Mouse (Mus musculus): ENCODE measurements around the gene Zhx3. TPM values are rescaled to one million over a fixed set of nuclear protein-coding genes. Genes with fewer than 3 reads are reported as not detected.

Zhx3 gene
- polyA plus RNA-seq, 2 experiments: 6.5 to 13.7 TPM

GRCm38 (mm10) chr2:160891697-160892096 lies 18.9 kb upstream of the Zhx3 start:
- no peaks in the 10 kb centered on the region for H3K36me3 ChIP-seq (ENCODE audit: control insufficient read depth, insufficient read depth, low read length)
- no peak overlapping the region for H3K27ac ChIP-seq (replicated peaks; ENCODE audit: low read depth, low read length)
- no peak for ATAC-seq (ENCODE audit: low FRiP score, low read depth)
- whole genome bisulfite sequencing: 84% methylated on average over 9 of the region's 9 CpGs
- H3K4me1 ChIP-seq (ENCODE audit: control insufficient read depth, insufficient read depth, low read length): peaks cover 6% of the 10 kb centered on the region
- no peak for DNase-seq (ENCODE audit: low spot score)
- H3K4me3 ChIP-seq (replicated peaks; ENCODE audit: low read length): no peak overlapping the region
- H3K9ac ChIP-seq (ENCODE audit: low read depth, low read length, severe bottlenecking): no peak overlapping the region
- TF ChIP-seq POLR2A (IDR thresholded peaks at IDR 0.05; ENCODE audit: borderline replicate concordance, extremely low read depth, insufficient read depth, insufficient read length): no peak
- no peaks in the 10 kb centered on the region for H3K27me3 ChIP-seq (ENCODE audit: control insufficient read depth, insufficient read depth, low read length)
- H3K4me2 ChIP-seq (replicated peaks; ENCODE audit: low read depth, low read length, severe bottlenecking): no peak overlapping the region
- H3K9me3 ChIP-seq (ENCODE audit: control insufficient read depth, low read length): no peaks in the 10 kb centered on the region

- TF ChIP-seq POLR2A (IDR thresholded peaks at IDR 0.05; ENCODE audit: borderline replicate concordance, extremely low read depth, insufficient read depth, insufficient read length): no peak
- ATAC-seq (ENCODE audit: low FRiP score, low read depth) (no peak), DNase-seq (ENCODE audit: low spot score) (no peak)
- no peaks in the 10 kb centered on the region for H3K9me3 ChIP-seq (ENCODE audit: control insufficient read depth, low read length)
- 77% methylated on average over 5 of the region's 5 CpGs for WGBS
- H3K4me3 ChIP-seq (replicated peaks; ENCODE audit: low read length): no peak overlapping the region
- no peaks in the 10 kb centered on the region for H3K27me3 ChIP-seq (ENCODE audit: control insufficient read depth, insufficient read depth, low read length)
- no peak overlapping the region for H3K9ac ChIP-seq (ENCODE audit: low read depth, low read length, severe bottlenecking)
- H3K4me2 ChIP-seq (replicated peaks; ENCODE audit: low read depth, low read length, severe bottlenecking): no peak overlapping the region
- H3K36me3 ChIP-seq (ENCODE audit: control insufficient read depth, insufficient read depth, low read length): no peaks in the 10 kb centered on the region
- H3K4me1 ChIP-seq (ENCODE audit: control insufficient read depth, insufficient read depth, low read length): peaks cover 6% of the 10 kb centered on the region
- no peak overlapping the region for H3K27ac ChIP-seq (replicated peaks; ENCODE audit: low read depth, low read length)
Measured at GRCm38 (mm10) chr2:160891045-160891444, 18.2 kb upstream of the Zhx3 start.

- 0% methylated on average over 26 of the region's 26 CpGs for WGBS
- ATAC-seq (ENCODE audit: low FRiP score, low read depth) (peak; percentile 48; the same call in 1 of the 2 replicates), DNase-seq (ENCODE audit: low spot score) (no peak)
- Histone ChIP-seq H3K9me3 (ENCODE audit: control insufficient read depth, low read length) (no peaks in the 10 kb centered on the region), H3K4me3 (replicated peaks; ENCODE audit: low read length) (peak overlapping the region; percentile 47), H3K27me3 (ENCODE audit: control insufficient read depth, insufficient read depth, low read length) (no peaks in the 10 kb centered on the region), H3K36me3 (ENCODE audit: control insufficient read depth, insufficient read depth, low read length) (no peaks in the 10 kb centered on the region), H3K4me2 (replicated peaks; ENCODE audit: low read depth, low read length, severe bottlenecking) (peak overlapping the region; percentile 93), H3K9ac (ENCODE audit: low read depth, low read length, severe bottlenecking) (peak overlapping the region; percentile 47), H3K27ac (replicated peaks; ENCODE audit: low read depth, low read length) (no peak overlapping the region), H3K4me1 (ENCODE audit: control insufficient read depth, insufficient read depth, low read length) (peaks cover 6% of the 10 kb centered on the region)
- no peak for TF ChIP-seq POLR2A (IDR thresholded peaks at IDR 0.05; ENCODE audit: borderline replicate concordance, extremely low read depth, insufficient read depth, insufficient read length)
Measured at GRCm38 (mm10) chr2:160887859-160888258, 15.1 kb upstream of the Zhx3 start.

- Histone ChIP-seq H3K4me2 (replicated peaks; ENCODE audit: low read depth, low read length, severe bottlenecking) (peak overlapping the region; percentile 93), H3K4me3 (replicated peaks; ENCODE audit: low read length) (peak overlapping the region; percentile 47), H3K27ac (replicated peaks; ENCODE audit: low read depth, low read length) (no peak overlapping the region), H3K36me3 (ENCODE audit: control insufficient read depth, insufficient read depth, low read length) (no peaks in the 10 kb centered on the region), H3K9ac (ENCODE audit: low read depth, low read length, severe bottlenecking) (peak overlapping the region; percentile 47; the same call in 1 of the 2 replicates), H3K4me1 (ENCODE audit: control insufficient read depth, insufficient read depth, low read length) (peaks cover 6% of the 10 kb centered on the region), H3K9me3 (ENCODE audit: control insufficient read depth, low read length) (no peaks in the 10 kb centered on the region), H3K27me3 (ENCODE audit: control insufficient read depth, insufficient read depth, low read length) (no peaks in the 10 kb centered on the region)
- ATAC-seq (ENCODE audit: low FRiP score, low read depth): peak; percentile 84
- WGBS: 2% methylated on average over 11 of the region's 11 CpGs
- no peak for TF ChIP-seq POLR2A (IDR thresholded peaks at IDR 0.05; ENCODE audit: borderline replicate concordance, extremely low read depth, insufficient read depth, insufficient read length)
- DNase-seq (ENCODE audit: low spot score): peak; percentile 88
Measured at GRCm38 (mm10) chr2:160887284-160887683, 14.5 kb upstream of the Zhx3 start.

GRCm38 (mm10) chr2:160886221-160886620 lies 13.4 kb upstream of the Zhx3 start:
- Histone ChIP-seq H3K27ac (replicated peaks; ENCODE audit: low read depth, low read length) (no peak overlapping the region), H3K9me3 (ENCODE audit: control insufficient read depth, low read length) (no peaks in the 10 kb centered on the region), H3K4me1 (ENCODE audit: control insufficient read depth, insufficient read depth, low read length) (peaks cover 6% of the 10 kb centered on the region), H3K36me3 (ENCODE audit: control insufficient read depth, insufficient read depth, low read length) (no peaks in the 10 kb centered on the region), H3K4me2 (replicated peaks; ENCODE audit: low read depth, low read length, severe bottlenecking) (no peak overlapping the region), H3K9ac (ENCODE audit: low read depth, low read length, severe bottlenecking) (no peak overlapping the region), H3K27me3 (ENCODE audit: control insufficient read depth, insufficient read depth, low read length) (no peaks in the 10 kb centered on the region), H3K4me3 (replicated peaks; ENCODE audit: low read length) (no peak overlapping the region)
- no peak for ATAC-seq (ENCODE audit: low FRiP score, low read depth)
- WGBS: 70% methylated on average over 3 of the region's 3 CpGs
- DNase-seq (ENCODE audit: low spot score): no peak
- TF ChIP-seq POLR2A (IDR thresholded peaks at IDR 0.05; ENCODE audit: borderline replicate concordance, extremely low read depth, insufficient read depth, insufficient read length): no peak

- Histone ChIP-seq H3K27me3 (ENCODE audit: control insufficient read depth, insufficient read depth, low read length) (no peaks in the 10 kb centered on the region), H3K4me3 (replicated peaks; ENCODE audit: low read length) (no peak overlapping the region), H3K36me3 (ENCODE audit: control insufficient read depth, insufficient read depth, low read length) (no peaks in the 10 kb centered on the region), H3K27ac (replicated peaks; ENCODE audit: low read depth, low read length) (no peak overlapping the region), H3K4me2 (replicated peaks; ENCODE audit: low read depth, low read length, severe bottlenecking) (no peak overlapping the region), H3K9ac (ENCODE audit: low read depth, low read length, severe bottlenecking) (no peak overlapping the region), H3K4me1 (ENCODE audit: control insufficient read depth, insufficient read depth, low read length) (peaks cover 6% of the 10 kb centered on the region), H3K9me3 (ENCODE audit: control insufficient read depth, low read length) (no peaks in the 10 kb centered on the region)
- ATAC-seq (ENCODE audit: low FRiP score, low read depth) (no peak), DNase-seq (ENCODE audit: low spot score) (no peak)
- no peak for TF ChIP-seq POLR2A (IDR thresholded peaks at IDR 0.05; ENCODE audit: borderline replicate concordance, extremely low read depth, insufficient read depth, insufficient read length)
- 14% methylated on average over 2 of the region's 2 CpGs for WGBS
Measured at GRCm38 (mm10) chr2:160884830-160885229, 12.0 kb upstream of the Zhx3 start.

Measured in limb, embryonic 14.5 days (tissue).